Mouse (Mus musculus) lung, postnatal 0 days (tissue): Measurements from ENCODE around the gene Sall1. TPM values are rescaled to one million over a fixed set of nuclear protein-coding genes. Genes with fewer than 3 reads are reported as not detected.

Experiments
- ATAC-seq: fragments of 200-750 bp; cut with Nextera tagmentation; 2 replicates; pipeline ENCODE4 v1.8.0; 2017; ENCODE audit warnings: moderate library complexity
- DNase-seq: peaks from one replicate; pipeline ENCODE4 v3.0.0-alpha.2; 2016; ENCODE audit warnings: low spot score
- H3K27ac ChIP-seq: fragments of 300-500 bp; sonication (generic); 2 replicates; pipeline ENCODE4 v1.5.1; 2014; ENCODE audit warnings: antibody characterized with exemption, mild to moderate bottlenecking, low read length, mixed read lengths
- H3K27me3 ChIP-seq: fragments of 300-500 bp; sonication (generic); replicated peaks from 2 replicates; pipeline ENCODE4 v1.6.1; 2014; ENCODE audit warnings: low read length, mixed read lengths; ENCODE audit not compliant: insufficient read depth
- H3K36me3 ChIP-seq: fragments of 300-500 bp; sonication (generic); 2 replicates; pipeline ENCODE4 v1.6.1; 2014; ENCODE audit warnings: low read length, mixed read lengths; ENCODE audit not compliant: insufficient read depth
- H3K4me1 ChIP-seq: fragments of 300-500 bp; sonication (generic); 2 replicates; pipeline ENCODE4 v1.6.1; 2014; ENCODE audit warnings: antibody characterized with exemption, low read depth, low read length, mixed read lengths; ENCODE audit not compliant: insufficient read depth
- H3K4me2 ChIP-seq: fragments of 300-500 bp; sonication (generic); replicated peaks from 2 replicates; pipeline ENCODE4 v1.6.1; 2014; ENCODE audit warnings: low read depth, mild to moderate bottlenecking, low read length, moderate library complexity, mixed read lengths
- H3K4me3 ChIP-seq: fragments of 300-500 bp; sonication (generic); 2 replicates; pipeline ENCODE4 v1.5.1; 2014; ENCODE audit warnings: low read depth, low read length
- H3K9ac ChIP-seq: fragments of 300-500 bp; sonication (generic); replicated peaks from 2 replicates; pipeline ENCODE4 v1.6.1; 2014; ENCODE audit warnings: low read depth, mild to moderate bottlenecking
- H3K9me3 ChIP-seq: fragments of 300-500 bp; sonication (generic); 2 replicates; pipeline ENCODE4 v1.6.1; 2016; ENCODE audit warnings: low read length, mixed read lengths
- CTCF ChIP-seq: IDR thresholded peaks from 2 replicates; pipeline ENCODE4 v1.5.1; 2016; ENCODE audit warnings: antibody characterized with exemption, mild to moderate bottlenecking
- EP300 ChIP-seq: IDR thresholded peaks from 2 replicates; pipeline ENCODE4 v1.6.1; 2016; ENCODE audit warnings: antibody characterized with exemption, mild to moderate bottlenecking, control low read depth
- WGBS: fragments of 180-500 bp; shearing (Covaris S2); extraction: QIAGEN DNeasy Blood & Tissue Kit; methylation state at CpG from one replicate; pipeline ENCODE4 v1.1.7; 2014; 5-methylcytosine and 5-hydroxymethylcytosine counted together
- microRNA-seq: library from miRNA; unstranded; fragments of <30 nt; microRNA quantifications from one replicate; pipeline ENCODE4, GENCODE M21; 2016
- polyA plus RNA-seq: library from polyadenylated mRNA; unstranded; fragments of >200 nt; fragmentation: Nextera tagmentation; extraction: Ambion mirVana; gene quantifications from 2 replicates; pipeline ENCODE4 v1.2.1, GENCODE M21; 2015

Gene Sall1
- polyA plus RNA-seq, 1 experiment from 2014 or later = 0.02 TPM

GRCm38 (mm10) chr8:88991780-88992509 is 52.0 kb downstream of the Sall1 start:
- TF ChIP-seq CTCF (no peak), EP300 (no peak)
- no peak overlapping the region for H3K27ac ChIP-seq
- no peaks in the 10 kb centered on the region for H3K9me3 ChIP-seq
- H3K4me2 ChIP-seq = no peak overlapping the region
- no peak for DNase-seq
- no peaks in the 10 kb centered on the region for H3K4me1 ChIP-seq
- 63% methylated on average over 15 of the region's 15 CpGs for WGBS
- no peak overlapping the region for H3K9ac ChIP-seq
- no peak overlapping the region for H3K4me3 ChIP-seq
- ATAC-seq = no peak
- no peaks in the 10 kb centered on the region for H3K36me3 ChIP-seq
- H3K27me3 ChIP-seq = no peaks in the 10 kb centered on the region

GRCm38 (mm10) chr8:88991176-88991575 is 52.8 kb downstream of the Sall1 start:
- H3K27me3 ChIP-seq = no peaks in the 10 kb centered on the region
- DNase-seq (no peak), ATAC-seq (no peak)
- H3K36me3 ChIP-seq = no peaks in the 10 kb centered on the region
- H3K9ac ChIP-seq = no peak overlapping the region
- no peak overlapping the region for H3K4me2 ChIP-seq
- no peaks in the 10 kb centered on the region for H3K9me3 ChIP-seq
- H3K4me3 ChIP-seq = no peak overlapping the region
- no peak for TF ChIP-seq EP300
- no peak for TF ChIP-seq CTCF
- H3K27ac ChIP-seq = no peak overlapping the region
- H3K4me1 ChIP-seq = no peaks in the 10 kb centered on the region
- 49% methylated on average over 5 of the region's 5 CpGs for WGBS

GRCm38 (mm10) chr8:88989002-88989401 is 55.0 kb downstream of the Sall1 start:
- no peak overlapping the region for H3K9ac ChIP-seq
- no peak for ATAC-seq
- DNase-seq = no peak
- no peaks in the 10 kb centered on the region for H3K4me1 ChIP-seq
- H3K4me2 ChIP-seq = no peak overlapping the region
- TF ChIP-seq CTCF = no peak
- TF ChIP-seq EP300 = no peak
- WGBS = 71% methylated on average over 3 of the region's 3 CpGs
- H3K9me3 ChIP-seq = no peaks in the 10 kb centered on the region
- H3K4me3 ChIP-seq = no peak overlapping the region
- no peaks in the 10 kb centered on the region for H3K27me3 ChIP-seq
- H3K36me3 ChIP-seq = no peaks in the 10 kb centered on the region
- no peak overlapping the region for H3K27ac ChIP-seq

- WGBS = 57% methylated on average over 5 of the region's 5 CpGs
- H3K9me3 ChIP-seq = no peaks in the 10 kb centered on the region
- no peaks in the 10 kb centered on the region for H3K27me3 ChIP-seq
- no peak overlapping the region for H3K9ac ChIP-seq
- no peak overlapping the region for H3K4me3 ChIP-seq
- TF ChIP-seq CTCF (no peak), EP300 (no peak)
- H3K4me2 ChIP-seq = no peak overlapping the region
- no peak for ATAC-seq
- H3K36me3 ChIP-seq = no peaks in the 10 kb centered on the region
- DNase-seq = no peak
- H3K27ac ChIP-seq = no peak overlapping the region
- H3K4me1 ChIP-seq = no peaks in the 10 kb centered on the region
These were observed 60.5 kb downstream of the Sall1 start for GRCm38 (mm10) chr8:88983468-88983867.

Small RNA genes within 50 kb of the gene (microRNA-seq; reads per million reads assigned to microRNA genes)
- gene Mir8110 = not detected
